Mouse (Mus musculus) hindbrain, embryonic 11.5 days (tissue): ENCODE results near the gene Hist2h3c1. TPM values are rescaled to one million over a fixed set of nuclear protein-coding genes. Genes with fewer than 3 reads are reported as not detected.
"Not testable (repeated sequence)": the region's sequence is repeated elsewhere in the genome, so short reads cannot be mapped to it uniquely, and the experiment has no call there.

Source experiments
- ATAC-seq: fragments of 200-750 bp; cut with Nextera tagmentation; 2 replicates; pipeline ENCODE4 v1.8.0; 2017; ENCODE audit warnings: mild to moderate bottlenecking, moderate TSS enrichment, moderate library complexity; ENCODE audit not compliant: low FRiP score
- DNase-seq: peaks from one replicate; pipeline ENCODE4 v3.0.0-alpha.2; 2015; ENCODE audit warnings: low spot score
- H3K27ac ChIP-seq: fragments of 300-500 bp; sonication (generic); 2 replicates; pipeline ENCODE4 v1.5.1; 2014; ENCODE audit warnings: mild to moderate bottlenecking, low read depth, low read length
- H3K27me3 ChIP-seq: fragments of 300-500 bp; sonication (generic); 2 replicates; pipeline ENCODE4 v1.6.1; 2014; ENCODE audit warnings: mild to moderate bottlenecking, low read length, moderate library complexity, mixed read lengths; ENCODE audit not compliant: control insufficient read depth, insufficient read depth
- H3K36me3 ChIP-seq: fragments of 300-500 bp; sonication (generic); 2 replicates; pipeline ENCODE4 v1.6.1; 2014; ENCODE audit warnings: mild to moderate bottlenecking, low read length, moderate library complexity, mixed read lengths; ENCODE audit not compliant: control insufficient read depth, insufficient read depth
- H3K4me1 ChIP-seq: fragments of 300-500 bp; sonication (generic); replicated peaks from 2 replicates; pipeline ENCODE4 v1.6.1; 2014; ENCODE audit warnings: low read length, mixed read lengths; ENCODE audit not compliant: control insufficient read depth, insufficient read depth
- H3K4me2 ChIP-seq: fragments of 300-500 bp; sonication (generic); replicated peaks from 2 replicates; pipeline ENCODE4 v1.6.1; 2014; ENCODE audit warnings: mild to moderate bottlenecking, low read depth, low read length
- H3K4me3 ChIP-seq: fragments of 300-500 bp; sonication (generic); 2 replicates; pipeline ENCODE4 v1.5.1; 2014; ENCODE audit warnings: low read depth, low read length
- H3K9ac ChIP-seq: fragments of 300-500 bp; sonication (generic); 2 replicates; pipeline ENCODE4 v1.6.1; 2014; ENCODE audit warnings: low read depth, low read length
- H3K9me3 ChIP-seq: fragments of 300-500 bp; sonication (generic); 2 replicates; pipeline ENCODE4 v1.6.1; 2016; ENCODE audit warnings: low read length; ENCODE audit not compliant: control insufficient read depth
- WGBS: fragments of 180-500 bp; shearing (Covaris S2); extraction: QIAGEN DNeasy Blood & Tissue Kit; methylation state at CpG from one replicate; pipeline ENCODE4 v1.1.7; 2014; 5-methylcytosine and 5-hydroxymethylcytosine counted together
- polyA plus RNA-seq: library from polyadenylated mRNA; unstranded; fragments of >200 nt; fragmentation: Nextera tagmentation; extraction: Ambion mirVana; gene quantifications from 2 replicates; pipeline ENCODE4 v1.2.1, GENCODE M21; 2014

The Hist2h3c1 gene
- polyA plus RNA-seq, 1 experiment from 2014 or later = 0.90 TPM

GRCm38 (mm10) chr3:96238954-96239793, 7.3 kb upstream of the Hist2h3c1 start, which contains the start of gene Hist2h3c2:
Hist2h3c2 (minus strand) TSS chr3:96239127.
- H3K36me3 ChIP-seq, H3K4me1 ChIP-seq, H3K27me3 ChIP-seq, H3K9me3 ChIP-seq, DNase-seq: not testable (repeated sequence)
- WGBS = 1% methylated on average over 18 of the region's 68 CpGs
- H3K4me2 ChIP-seq = peak within 1 kb of the TSS; percentile 49
- H3K4me3 ChIP-seq = peak within 1 kb of the TSS; percentile 37
- ATAC-seq = peak; percentile 93
- peak within 1 kb of the TSS; percentile 74 for H3K27ac ChIP-seq
- peak within 1 kb of the TSS; percentile 72 for H3K9ac ChIP-seq

GRCm38 (mm10) chr3:96239949-96240798, 6.3 kb upstream of the Hist2h3c1 start, which contains the start of gene Hist2h2aa2:
Hist2h2aa2 (minus strand) TSS chr3:96240276.
- DNase-seq (peak; percentile 71), ATAC-seq (peak; percentile 85)
- not testable (repeated sequence) for H3K27me3 ChIP-seq, H3K36me3 ChIP-seq, H3K4me1 ChIP-seq, H3K9me3 ChIP-seq
- Histone ChIP-seq H3K9ac (peak within 1 kb of the TSS; percentile 42; the same call in 1 of the 2 replicates), H3K4me3 (peak within 1 kb of the TSS; percentile 18; the same call in 1 of the 2 replicates), H3K27ac (peak within 1 kb of the TSS; percentile 77), H3K4me2 (peak within 1 kb of the TSS; percentile 29; the same call in 1 of the 2 replicates)
- 4% methylated on average over 27 of the region's 85 CpGs for WGBS

GRCm38 (mm10) chr3:96240799-96241197, 5.7 kb upstream of the Hist2h3c1 start:
- Histone ChIP-seq H3K9me3 (no peaks in the 10 kb centered on the region), H3K36me3 (no peaks in the 10 kb centered on the region), H3K27me3 (no peaks in the 10 kb centered on the region), H3K9ac (peak overlapping the region; percentile 42; the same call in 1 of the 2 replicates), H3K4me2 (peak overlapping the region; percentile 21; the same call in 1 of the 2 replicates), H3K4me1 (peaks cover 6% of the 10 kb centered on the region; the same call in 1 of the 2 replicates), H3K27ac (peak overlapping the region; percentile 77), H3K4me3 (no peak overlapping the region)
- 75% methylated on average over 9 of the region's 9 CpGs for WGBS
- ATAC-seq (no peak), DNase-seq (no peak)

- H3K36me3 ChIP-seq = no peaks in the 10 kb centered on the region
- ATAC-seq = no peak
- DNase-seq = no peak
- peaks cover 4% of the 10 kb centered on the region; the same call in 1 of the 2 replicates for H3K4me1 ChIP-seq
- H3K9ac ChIP-seq = peak overlapping the region; percentile 79; the same call in 1 of the 2 replicates
- WGBS = 82% methylated on average over 7 of the region's 7 CpGs
- no peaks in the 10 kb centered on the region for H3K9me3 ChIP-seq
- H3K4me2 ChIP-seq = peak overlapping the region; percentile 57; the same call in 1 of the 2 replicates
- H3K27ac ChIP-seq = 0 out of 2 replicates have a peak overlapping the region, but pooled peaks have one; percentile 96
- H3K27me3 ChIP-seq = no peaks in the 10 kb centered on the region
- peak overlapping the region; percentile 46; the same call in 1 of the 2 replicates for H3K4me3 ChIP-seq
Observed at GRCm38 (mm10) chr3:96243921-96244572, 2.4 kb upstream of the Hist2h3c1 start.

GRCm38 (mm10) chr3:96245003-96245886, 1.2 kb upstream of the Hist2h3c1 start, which contains the start of gene Hist2h2aa1:
Hist2h2aa1 (plus strand) TSS chr3:96245497.
- peak within 1 kb of the TSS; percentile 96 for H3K27ac ChIP-seq
- peak within 1 kb of the TSS; percentile 79 for H3K9ac ChIP-seq
- not testable (repeated sequence) for H3K36me3 ChIP-seq, H3K4me1 ChIP-seq, H3K27me3 ChIP-seq, H3K9me3 ChIP-seq
- ATAC-seq = peak; percentile 85
- H3K4me3 ChIP-seq = peak within 1 kb of the TSS; percentile 46
- WGBS = 0% methylated on average over 20 of the region's 88 CpGs
- peak within 1 kb of the TSS; percentile 57 for H3K4me2 ChIP-seq
- peak; percentile 75 for DNase-seq

GRCm38 (mm10) chr3:96246018-96246417, 467 bp upstream of the Hist2h3c1 start:
- 0% methylated on average over 10 of the region's 21 CpGs for WGBS
- H3K27me3 ChIP-seq, H3K4me1 ChIP-seq, ATAC-seq, H3K36me3 ChIP-seq, H3K27ac ChIP-seq, DNase-seq, H3K9ac ChIP-seq, H3K9me3 ChIP-seq: not testable (repeated sequence)
- peak overlapping the region; percentile 28; the same call in 1 of the 2 replicates for H3K4me2 ChIP-seq
- peak overlapping the region; percentile 19 for H3K4me3 ChIP-seq

GRCm38 (mm10) chr3:96247356-96248140, 1.1 kb downstream of the Hist2h3c1 start:
- 3% methylated on average over 11 of the region's 11 CpGs for WGBS
- Histone ChIP-seq H3K4me3 (peak overlapping the region; percentile 34), H3K9me3 (no peaks in the 10 kb centered on the region), H3K9ac (peak overlapping the region; percentile 55), H3K4me2 (peak overlapping the region; percentile 54), H3K27me3 (no peaks in the 10 kb centered on the region), H3K4me1 (peaks cover 4% of the 10 kb centered on the region; the same call in 1 of the 2 replicates), H3K27ac (peak overlapping the region; percentile 10; the same call in 1 of the 2 replicates), H3K36me3 (no peaks in the 10 kb centered on the region)
- DNase-seq (peak; percentile 43), ATAC-seq (no peak)
